In genomic region chr8:111337890-111338347, GRCm38 (mm10) we compare ENCODE assay signal across 8 mouse cellular contexts. TPM values are rescaled to one million over a fixed set of nuclear protein-coding genes. Genes with fewer than 3 reads are reported as not detected.
DNase-seq lines count a peak whose midpoint lies in the region; ATAC-seq and TF ChIP-seq lines count a peak whose summit lies in the region.

Gene Mlkl, minus strand, starts transcription at chr8:111338177.

- H3K36me3 ChIP-seq in heart, postnatal 0 days (replicated peaks; ENCODE audit: control insufficient read depth, insufficient read depth, low read length): no peaks in the 10 kb centered on the region
- no peaks in the 10 kb centered on the region for H3K36me3 ChIP-seq in spleen, adult 2 months (ENCODE audit: control insufficient read depth, insufficient read depth, low read length)

- TF ChIP-seq POLR2A in embryonic fibroblast, embryonic 13.5 days (IDR thresholded peaks at IDR 0.05; ENCODE audit: low read depth, low read length): peak; percentile 34; the same call in 1 of the 2 replicates
- TF ChIP-seq POLR2A in spleen, adult 2 months (IDR thresholded peaks at IDR 0.05; ENCODE audit: low read depth, low read length): no peak

- WGBS in heart, postnatal 0 days: under 1% methylated on average over 29 of the region's 29 CpGs
- under 1% methylated on average over 29 of the region's 29 CpGs for WGBS in spleen, adult 2 months

- no peaks in the 10 kb centered on the region for H3K9me3 ChIP-seq in heart, postnatal 0 days (replicated peaks; ENCODE audit: control insufficient read depth, low read length)

- H3K4me3 ChIP-seq in embryonic fibroblast, embryonic 13.5 days (ENCODE audit: insufficient read depth, low read length): peak within 1 kb of the TSS; percentile 80
- H3K4me3 ChIP-seq in heart, postnatal 0 days (ENCODE audit: low read depth, low read length): peak within 1 kb of the TSS; percentile 53
- peak within 1 kb of the TSS; percentile 79 for H3K4me3 ChIP-seq in spleen, adult 2 months (ENCODE audit: extremely low read depth, insufficient read depth, insufficient read length)

- H3K27ac ChIP-seq in embryonic fibroblast, embryonic 13.5 days (ENCODE audit: insufficient read depth, low read length): peak within 1 kb of the TSS; percentile 43
- peak within 1 kb of the TSS; percentile 47 for H3K27ac ChIP-seq in heart, postnatal 0 days (ENCODE audit: low read depth)
- peak within 1 kb of the TSS; percentile 57 for H3K27ac ChIP-seq in spleen, adult 2 months (ENCODE audit: insufficient read depth, low read length)

- TF ChIP-seq EP300 in heart, postnatal 0 days (IDR thresholded peaks at IDR 0.05; ENCODE audit: low read depth): no peak

- 0 out of 2 replicates have a peak, but pooled peaks cover 2% of the 10 kb centered on the region for H3K4me1 ChIP-seq in embryonic fibroblast, embryonic 13.5 days (ENCODE audit: control insufficient read depth, insufficient read depth, low read length)
- H3K4me1 ChIP-seq in heart, postnatal 0 days (ENCODE audit: control insufficient read depth, insufficient read depth): peaks cover 7% of the 10 kb centered on the region; the same call in 1 of the 2 replicates
- H3K4me1 ChIP-seq in spleen, adult 2 months (ENCODE audit: control insufficient read depth, insufficient read depth, insufficient read length): no peaks in the 10 kb centered on the region; the same call in 1 of the 2 replicates

- DNase-seq in 416B (ENCODE audit: low read depth): peak; percentile 93
- DNase-seq in T-cell, adult 2 months (ENCODE audit: low spot score): peak; percentile 13
- peak; percentile 63 for DNase-seq in heart, postnatal 0 days (ENCODE audit: low spot score)
- peak; percentile 63 to 73 for DNase-seq in kidney, postnatal 36 days
- peak in 1 of 2 experiments; percentile 7 for DNase-seq in spleen, adult 2 months (ENCODE audit: low read depth in 1 of 2, low spot score in 2 of 2)
- no peak for DNase-seq in layer of hippocampus, adult 18-20 months (ENCODE audit: low spot score in 2 of 2)

- peak within 1 kb of the TSS; percentile 27 for H3K9ac ChIP-seq in heart, postnatal 0 days (replicated peaks; ENCODE audit: low read depth, low read length)

- no peaks in the 10 kb centered on the region for H3K27me3 ChIP-seq in heart, postnatal 0 days (ENCODE audit: control insufficient read depth, insufficient read depth, low read length)
- peaks cover 3% of the 10 kb centered on the region; the same call in 1 of the 2 replicates for H3K27me3 ChIP-seq in spleen, adult 2 months (ENCODE audit: control insufficient read depth, insufficient read depth, low read length)

- peak; percentile 62; the same call in 1 of the 2 replicates for ATAC-seq in heart, postnatal 0 days (ENCODE audit: insufficient read depth, low read depth)
- ATAC-seq in megakaryocyte-erythroid progenitor cell, adult 5-6 weeks (replicated peaks; ENCODE audit: low FRiP score, low TSS enrichment, poor library complexity, severe bottlenecking): peak; percentile 67

- peak within 1 kb of the TSS; percentile 72 for H3K4me2 ChIP-seq in heart, postnatal 0 days (ENCODE audit: low read depth, low read length)

- TF ChIP-seq CTCF in embryonic fibroblast, embryonic 13.5 days (IDR thresholded peaks at IDR 0.05; ENCODE audit: borderline replicate concordance, insufficient read depth, low read length): no peak
- TF ChIP-seq CTCF in heart, postnatal 0 days (IDR thresholded peaks at IDR 0.05; ENCODE audit: low read depth): no peak
- no peak for TF ChIP-seq CTCF in spleen, adult 2 months (IDR thresholded peaks at IDR 0.05; ENCODE audit: extremely low read depth, insufficient read depth, insufficient read length, insufficient replicate concordance)

RNA-seq across cellular contexts. Expression of gene Mlkl, which starts in this region (rescaled TPM):
- 30.0 and 33.9 TPM in 2 replicates for polyA plus RNA-seq in embryonic fibroblast, embryonic 13.5 days (2011; ENCODE audit: insufficient read length, low read depth, missing spikeins)
- 0.58 and 3.1 TPM in 2 replicates for total RNA-seq in heart, postnatal 0 days (2014; rRNA removed; ENCODE audit: low replicate concordance)
- polyA plus RNA-seq in heart, postnatal 0 days (2015; fragmentation: Nextera tagmentation; extraction: Ambion mirVana): 4.2 and 4.4 TPM in 2 replicates
- 6.6 and 20.9 TPM in 2 replicates for total RNA-seq in megakaryocyte-erythroid progenitor cell, adult 5-6 weeks (2014; fragmentation: Nextera tagmentation)
- total RNA-seq in megakaryocyte-erythroid progenitor cell, adult 5-6 weeks (2017): 13.6 and 31.6 TPM in 2 replicates
- polyA plus RNA-seq in spleen, adult 2 months (2012; rRNA removed): 1.0 and 1.1 TPM in 2 replicates
- total RNA-seq in layer of hippocampus, adult 18-20 months (2021): under 1 TPM; 0.20 TPM

Comparison
In these comparisons a context has a peak if more than half of its experiments do, and no peak if none do; other contexts are left out.
1. DNase-seq: peak in 416B (single experiment), T-cell, adult 2 months (single experiment), heart, postnatal 0 days (single experiment) and kidney, postnatal 36 days (2 of 2); none in layer of hippocampus, adult 18-20 months (0 of 2).
2. Peak in every context shown above with its lines, with median percentiles within 50 percentile points of each other: H3K27ac ChIP-seq and H3K4me3 ChIP-seq.